In genomic region chr13:20227923-20228705, GRCm38 (mm10) we compare ENCODE assay signal across 11 mouse cellular contexts.
DNase-seq lines count a peak whose midpoint lies in the region; ATAC-seq lines count a peak whose summit lies in the region.
"Had no signal": no experiment of that assay in that cellular context is flagged by ENCODE, and none has a peak within 500 bp of the region (broad histone marks: within the 10 kb centered on the region; RNA-seq: fewer than 3 reads in every experiment).

No protein-coding gene starts in this region.

- no peaks in the 10 kb centered on the region for H3K36me3 ChIP-seq in hindbrain, embryonic 15.5 days
- H3K36me3 ChIP-seq in hindbrain, embryonic 13.5 days, result no peaks in the 10 kb centered on the region
- no peaks in the 10 kb centered on the region for H3K36me3 ChIP-seq in midbrain, embryonic 14.5 days (ENCODE audit: control insufficient read depth, insufficient read depth, low read length)
- H3K36me3 ChIP-seq: kidney, embryonic 15.5 days; limb, embryonic 10.5 days had no signal

- no peak overlapping the region for H3K4me2 ChIP-seq in hindbrain, embryonic 15.5 days
- H3K4me2 ChIP-seq in hindbrain, embryonic 13.5 days, result no peak overlapping the region
- no peak overlapping the region for H3K4me2 ChIP-seq in midbrain, embryonic 14.5 days (ENCODE audit: low read length)
- H3K4me2 ChIP-seq: kidney, embryonic 15.5 days had no signal

- H3K27me3 ChIP-seq in hindbrain, embryonic 15.5 days, result no peaks in the 10 kb centered on the region
- H3K27me3 ChIP-seq in hindbrain, embryonic 13.5 days, result no peaks in the 10 kb centered on the region
- no peaks in the 10 kb centered on the region for H3K27me3 ChIP-seq in midbrain, embryonic 14.5 days (ENCODE audit: control insufficient read depth, insufficient read depth, low read length)
- H3K27me3 ChIP-seq: kidney, embryonic 15.5 days had no signal

- WGBS in hindbrain, embryonic 15.5 days, result 51% methylated on average over 11 of the region's 11 CpGs
- WGBS in hindbrain, embryonic 13.5 days, result 48% methylated on average over 11 of the region's 11 CpGs
- 50% methylated on average over 11 of the region's 11 CpGs for WGBS in midbrain, embryonic 14.5 days

- H3K4me1 ChIP-seq in hindbrain, embryonic 15.5 days (replicated peaks), result no peaks in the 10 kb centered on the region
- H3K4me1 ChIP-seq in hindbrain, embryonic 13.5 days (replicated peaks), result peaks cover 7% of the 10 kb centered on the region
- H3K4me1 ChIP-seq in midbrain, embryonic 14.5 days (ENCODE audit: control insufficient read depth, insufficient read depth, low read length), result no peaks in the 10 kb centered on the region
- H3K4me1 ChIP-seq: limb, embryonic 10.5 days had no signal

- H3K27ac ChIP-seq in hindbrain, embryonic 15.5 days (replicated peaks), result no peak overlapping the region
- H3K27ac ChIP-seq in hindbrain, embryonic 13.5 days, result no peak overlapping the region
- H3K27ac ChIP-seq in midbrain, embryonic 14.5 days (replicated peaks; ENCODE audit: low read depth, low read length), result no peak overlapping the region
- H3K27ac ChIP-seq: kidney, embryonic 15.5 days; limb, embryonic 10.5 days had no signal

- DNase-seq in retina, postnatal 1 day, result peak; percentile 25
- DNase-seq in retina, embryonic 14.5 days (ENCODE audit: low spot score), result no peak
- peak; percentile 17 for DNase-seq in midbrain, embryonic 14.5 days
- DNase-seq in telencephalon, adult 2 months (ENCODE audit: low read depth, low spot score), result peak; percentile 68
- DNase-seq in gastrocnemius, adult 18-20 months (ENCODE audit: low spot score), result no peak
- DNase-seq: cerebellum, postnatal 14 days had no signal

- no peaks in the 10 kb centered on the region for H3K9me3 ChIP-seq in hindbrain, embryonic 15.5 days
- H3K9me3 ChIP-seq in hindbrain, embryonic 13.5 days, result no peaks in the 10 kb centered on the region
- no peaks in the 10 kb centered on the region for H3K9me3 ChIP-seq in midbrain, embryonic 14.5 days (ENCODE audit: control insufficient read depth, low read length)
- H3K9me3 ChIP-seq: kidney, embryonic 15.5 days; limb, embryonic 10.5 days had no signal

- ATAC-seq in hindbrain, embryonic 15.5 days (ENCODE audit: low FRiP score, low read depth), result peak; percentile 59; the same call in 1 of the 2 replicates
- no peak for ATAC-seq in hindbrain, embryonic 13.5 days (ENCODE audit: low FRiP score)
- peak; percentile 17; the same call in 1 of the 2 replicates for ATAC-seq in midbrain, embryonic 14.5 days (ENCODE audit: low FRiP score, low TSS enrichment)

- H3K4me3 ChIP-seq in hindbrain, embryonic 15.5 days, result no peak overlapping the region
- no peak overlapping the region for H3K4me3 ChIP-seq in hindbrain, embryonic 13.5 days
- no peak overlapping the region for H3K4me3 ChIP-seq in midbrain, embryonic 14.5 days (replicated peaks; ENCODE audit: low read depth, low read length)
- H3K4me3 ChIP-seq: erythroblast, embryonic 14.5 days; kidney, embryonic 15.5 days; limb, embryonic 10.5 days had no signal

- no peak overlapping the region for H3K9ac ChIP-seq in hindbrain, embryonic 15.5 days
- H3K9ac ChIP-seq in hindbrain, embryonic 13.5 days, result no peak overlapping the region
- no peak overlapping the region for H3K9ac ChIP-seq in midbrain, embryonic 14.5 days (replicated peaks; ENCODE audit: low read length)
- H3K9ac ChIP-seq: kidney, embryonic 15.5 days had no signal

Comparison
In these comparisons a context has a peak if more than half of its experiments do, and no peak if none do; other contexts are left out.
1. DNase-seq: peak in retina, postnatal 1 day (single experiment), midbrain, embryonic 14.5 days (single experiment) and telencephalon, adult 2 months (single experiment); none in retina, embryonic 14.5 days (single experiment) and gastrocnemius, adult 18-20 months (single experiment).